Mouse (Mus musculus): ENCODE results near the gene 2210017I01Rik. TPM values are rescaled to one million over a fixed set of nuclear protein-coding genes. Genes with fewer than 3 reads are reported as not detected.

The 2210017I01Rik gene
- polyA plus RNA-seq, 1 experiment from 2014 or later: not detected

GRCm38 (mm10) chr3:92600456-92600855, 6.8 kb downstream of the 2210017I01Rik start:
- ATAC-seq (ENCODE audit: low read depth): no peak
- no peaks in the 10 kb centered on the region for H3K9me3 ChIP-seq (replicated peaks; ENCODE audit: control insufficient read depth, low read length)
- H3K27ac ChIP-seq (ENCODE audit: low read length): no peak overlapping the region
- H3K4me1 ChIP-seq (ENCODE audit: control insufficient read depth, low read depth, low read length): no peaks in the 10 kb centered on the region
- H3K9ac ChIP-seq (ENCODE audit: low read depth, low read length): no peak overlapping the region
- no peaks in the 10 kb centered on the region for H3K36me3 ChIP-seq (ENCODE audit: control insufficient read depth, insufficient read depth)
- H3K27me3 ChIP-seq (ENCODE audit: control insufficient read depth, insufficient read depth, low read depth, low read length): no peaks in the 10 kb centered on the region
- no peak overlapping the region for H3K4me2 ChIP-seq (ENCODE audit: low read depth, low read length)
- 32% methylated on average over 1 of the region's 1 CpGs for WGBS (ENCODE audit: insufficient replicate concordance)
- no peak overlapping the region for H3K4me3 ChIP-seq (ENCODE audit: low read depth, low read length)

GRCm38 (mm10) chr3:92599973-92600372, 7.3 kb downstream of the 2210017I01Rik start:
- no peak for ATAC-seq (ENCODE audit: low read depth)

GRCm38 (mm10) chr3:92598429-92598828, 8.9 kb downstream of the 2210017I01Rik start:
- Histone ChIP-seq H3K27ac (ENCODE audit: low read length) (no peak overlapping the region), H3K9ac (ENCODE audit: low read depth, low read length) (no peak overlapping the region), H3K36me3 (ENCODE audit: control insufficient read depth, insufficient read depth) (no peaks in the 10 kb centered on the region), H3K4me1 (ENCODE audit: control insufficient read depth, low read depth, low read length) (no peaks in the 10 kb centered on the region), H3K4me3 (ENCODE audit: low read depth, low read length) (no peak overlapping the region), H3K9me3 (replicated peaks; ENCODE audit: control insufficient read depth, low read length) (no peaks in the 10 kb centered on the region), H3K4me2 (ENCODE audit: low read depth, low read length) (no peak overlapping the region), H3K27me3 (ENCODE audit: control insufficient read depth, insufficient read depth, low read depth, low read length) (no peaks in the 10 kb centered on the region)
- 80% methylated on average over 2 of the region's 2 CpGs for WGBS (ENCODE audit: insufficient replicate concordance)
- no peak for ATAC-seq (ENCODE audit: low read depth)

More at GRCm38 (mm10) chr3:92599973-92600372, 7.3 kb downstream of the 2210017I01Rik start:
- Histone ChIP-seq H3K27me3 (ENCODE audit: control insufficient read depth, insufficient read depth, low read depth, low read length) (no peaks in the 10 kb centered on the region), H3K4me1 (ENCODE audit: control insufficient read depth, low read depth, low read length) (no peaks in the 10 kb centered on the region), H3K36me3 (ENCODE audit: control insufficient read depth, insufficient read depth) (no peaks in the 10 kb centered on the region), H3K9ac (ENCODE audit: low read depth, low read length) (no peak overlapping the region), H3K4me2 (ENCODE audit: low read depth, low read length) (no peak overlapping the region), H3K9me3 (replicated peaks; ENCODE audit: control insufficient read depth, low read length) (no peaks in the 10 kb centered on the region), H3K27ac (ENCODE audit: low read length) (no peak overlapping the region), H3K4me3 (ENCODE audit: low read depth, low read length) (no peak overlapping the region)

GRCm38 (mm10) chr3:92588858-92589257, 18.4 kb downstream of the 2210017I01Rik start, which contains the start of gene Smcp:
TSS of gene Smcp (minus strand) at chr3:92588997.
- WGBS (ENCODE audit: insufficient replicate concordance): 32% methylated on average over 1 of the region's 1 CpGs
- Histone ChIP-seq H3K9ac (ENCODE audit: low read depth, low read length) (no peak within 1 kb of the TSS), H3K4me1 (ENCODE audit: control insufficient read depth, low read depth, low read length) (no peaks in the 10 kb centered on the region), H3K27ac (ENCODE audit: low read length) (no peak within 1 kb of the TSS), H3K4me2 (ENCODE audit: low read depth, low read length) (no peak within 1 kb of the TSS), H3K4me3 (ENCODE audit: low read depth, low read length) (no peak within 1 kb of the TSS), H3K36me3 (ENCODE audit: control insufficient read depth, insufficient read depth) (no peaks in the 10 kb centered on the region), H3K9me3 (replicated peaks; ENCODE audit: control insufficient read depth, low read length) (no peaks in the 10 kb centered on the region), H3K27me3 (ENCODE audit: control insufficient read depth, insufficient read depth, low read depth, low read length) (no peaks in the 10 kb centered on the region)
- ATAC-seq (ENCODE audit: low read depth): no peak

GRCm38 (mm10) chr3:92587190-92587589, 20.1 kb downstream of the 2210017I01Rik start:
- H3K4me1 ChIP-seq (ENCODE audit: control insufficient read depth, low read depth, low read length): no peaks in the 10 kb centered on the region
- H3K36me3 ChIP-seq (ENCODE audit: control insufficient read depth, insufficient read depth): no peaks in the 10 kb centered on the region
- H3K9me3 ChIP-seq (replicated peaks; ENCODE audit: control insufficient read depth, low read length): no peaks in the 10 kb centered on the region
- H3K27ac ChIP-seq (ENCODE audit: low read length): no peak overlapping the region
- no peaks in the 10 kb centered on the region for H3K27me3 ChIP-seq (ENCODE audit: control insufficient read depth, insufficient read depth, low read depth, low read length)
- no peak for ATAC-seq (ENCODE audit: low read depth)
- WGBS (ENCODE audit: insufficient replicate concordance): 68% methylated on average over 3 of the region's 3 CpGs
- H3K4me3 ChIP-seq (ENCODE audit: low read depth, low read length): no peak overlapping the region
- no peak overlapping the region for H3K4me2 ChIP-seq (ENCODE audit: low read depth, low read length)
- H3K9ac ChIP-seq (ENCODE audit: low read depth, low read length): no peak overlapping the region

- no peak overlapping the region for H3K4me3 ChIP-seq (ENCODE audit: low read depth, low read length)
- H3K9ac ChIP-seq (ENCODE audit: low read depth, low read length): no peak overlapping the region
- no peak overlapping the region for H3K4me2 ChIP-seq (ENCODE audit: low read depth, low read length)
- no peak for ATAC-seq (ENCODE audit: low read depth)
- H3K36me3 ChIP-seq (ENCODE audit: control insufficient read depth, insufficient read depth): no peaks in the 10 kb centered on the region
- H3K27ac ChIP-seq (ENCODE audit: low read length): no peak overlapping the region
- WGBS (ENCODE audit: insufficient replicate concordance): 39% methylated on average over 1 of the region's 1 CpGs
- no peaks in the 10 kb centered on the region for H3K27me3 ChIP-seq (ENCODE audit: control insufficient read depth, insufficient read depth, low read depth, low read length)
- no peaks in the 10 kb centered on the region for H3K4me1 ChIP-seq (ENCODE audit: control insufficient read depth, low read depth, low read length)
- H3K9me3 ChIP-seq (replicated peaks; ENCODE audit: control insufficient read depth, low read length): no peaks in the 10 kb centered on the region
Measured at GRCm38 (mm10) chr3:92585055-92585454, 22.2 kb downstream of the 2210017I01Rik start.

GRCm38 (mm10) chr3:92583164-92583826, 24.0 kb downstream of the 2210017I01Rik start:
- no peak for ATAC-seq (ENCODE audit: low read depth)
- WGBS (ENCODE audit: insufficient replicate concordance): 52% methylated on average over 3 of the region's 3 CpGs
- H3K4me3 ChIP-seq (ENCODE audit: low read depth, low read length): no peak overlapping the region

GRCm38 (mm10) chr3:92579508-92579907, 27.8 kb downstream of the 2210017I01Rik start:
- H3K27ac ChIP-seq (ENCODE audit: low read length): no peak overlapping the region
- no peaks in the 10 kb centered on the region for H3K27me3 ChIP-seq (ENCODE audit: control insufficient read depth, insufficient read depth, low read depth, low read length)
- H3K9ac ChIP-seq (ENCODE audit: low read depth, low read length): no peak overlapping the region
- no peak for ATAC-seq (ENCODE audit: low read depth)
- no peaks in the 10 kb centered on the region for H3K36me3 ChIP-seq (ENCODE audit: control insufficient read depth, insufficient read depth)
- H3K4me3 ChIP-seq (ENCODE audit: low read depth, low read length): no peak overlapping the region
- WGBS (ENCODE audit: insufficient replicate concordance): 53% methylated on average over 1 of the region's 1 CpGs
- H3K4me1 ChIP-seq (ENCODE audit: control insufficient read depth, low read depth, low read length): no peaks in the 10 kb centered on the region
- H3K9me3 ChIP-seq (replicated peaks; ENCODE audit: control insufficient read depth, low read length): no peaks in the 10 kb centered on the region
- no peak overlapping the region for H3K4me2 ChIP-seq (ENCODE audit: low read depth, low read length)

More at GRCm38 (mm10) chr3:92583164-92583826, 24.0 kb downstream of the 2210017I01Rik start:
- Histone ChIP-seq H3K4me2 (ENCODE audit: low read depth, low read length) (no peak overlapping the region), H3K9ac (ENCODE audit: low read depth, low read length) (no peak overlapping the region), H3K36me3 (ENCODE audit: control insufficient read depth, insufficient read depth) (no peaks in the 10 kb centered on the region), H3K4me1 (ENCODE audit: control insufficient read depth, low read depth, low read length) (no peaks in the 10 kb centered on the region), H3K27me3 (ENCODE audit: control insufficient read depth, insufficient read depth, low read depth, low read length) (no peaks in the 10 kb centered on the region), H3K27ac (ENCODE audit: low read length) (no peak overlapping the region), H3K9me3 (replicated peaks; ENCODE audit: control insufficient read depth, low read length) (no peaks in the 10 kb centered on the region)

GRCm38 (mm10) chr3:92578652-92579413, 28.5 kb downstream of the 2210017I01Rik start:
- Histone ChIP-seq H3K36me3 (ENCODE audit: control insufficient read depth, insufficient read depth) (no peaks in the 10 kb centered on the region), H3K27ac (ENCODE audit: low read length) (no peak overlapping the region), H3K27me3 (ENCODE audit: control insufficient read depth, insufficient read depth, low read depth, low read length) (no peaks in the 10 kb centered on the region), H3K4me2 (ENCODE audit: low read depth, low read length) (no peak overlapping the region), H3K4me1 (ENCODE audit: control insufficient read depth, low read depth, low read length) (no peaks in the 10 kb centered on the region), H3K9ac (ENCODE audit: low read depth, low read length) (no peak overlapping the region), H3K4me3 (ENCODE audit: low read depth, low read length) (no peak overlapping the region), H3K9me3 (replicated peaks; ENCODE audit: control insufficient read depth, low read length) (no peaks in the 10 kb centered on the region)
- no peak for ATAC-seq (ENCODE audit: low read depth)
- whole genome bisulfite sequencing (ENCODE audit: insufficient replicate concordance): 54% methylated on average over 4 of the region's 4 CpGs
